In genomic region chr11:81871506-81872213, GRCm38 (mm10) we compare ENCODE assay signal across 18 mouse cellular contexts. TPM values are rescaled to one million over a fixed set of nuclear protein-coding genes. Genes with fewer than 3 reads are reported as not detected.
"Had no signal": no experiment of that assay in that cellular context is flagged by ENCODE, and none has a peak within 500 bp of the region (broad histone marks: within the 10 kb centered on the region; RNA-seq: fewer than 3 reads in every experiment).

No protein-coding gene starts in this region.

- H3K27me3 ChIP-seq: limb, embryonic 13.5 days; neural tube, embryonic 13.5 days had no signal

- H3K4me3 ChIP-seq: layer of hippocampus, adult 2 months; limb, embryonic 13.5 days; neural tube, embryonic 13.5 days had no signal

- H3K27ac ChIP-seq: kidney, postnatal 0 days; layer of hippocampus, adult 2 months; limb, embryonic 13.5 days; liver, embryonic 14.5 days; neural tube, embryonic 13.5 days had no signal

- H3K9me3 ChIP-seq: limb, embryonic 13.5 days; neural tube, embryonic 13.5 days had no signal

- H3K36me3 ChIP-seq: limb, embryonic 13.5 days; neural tube, embryonic 13.5 days had no signal

- DNase-seq: kidney, adult 9 months; kidney, postnatal 36 days; left cerebral cortex, postnatal 4 days; lung, adult 18-20 months; retina, postnatal 1 day; right cerebral cortex, postnatal 4 days; spleen, adult 18-20 months; thymus, adult 18-20 months; thymus, postnatal 14 days had no signal

- H3K9ac ChIP-seq: limb, embryonic 13.5 days; liver, embryonic 14.5 days; neural tube, embryonic 13.5 days had no signal

- H3K4me1 ChIP-seq: limb, embryonic 13.5 days had no signal

- H3K4me2 ChIP-seq: limb, embryonic 13.5 days; neural tube, embryonic 13.5 days had no signal

RNA-seq across cellular contexts. Expression of gene 5530401A14Rik, which starts 11.2 kb away (rescaled TPM):
- total RNA-seq: liver, adult 2 months; megakaryocyte-erythroid progenitor cell, adult 5-6 weeks had no signal
- polyA plus RNA-seq: kidney, postnatal 0 days; limb, embryonic 13.5 days; liver, adult 2 months; liver, embryonic 14.5 days; lung, embryonic 16.5 days; stomach, embryonic 14.5 days had no signal
